Mouse (Mus musculus): Measurements from ENCODE around the gene Mdfic. TPM values are rescaled to one million over a fixed set of nuclear protein-coding genes. Genes with fewer than 3 reads are reported as not detected.
A peak's percentile ranks its signal among the peaks of the same experiment; 100 is the strongest.

Gene Mdfic
- total RNA-seq, 4 experiments from 2014 or later, result 14.4 to 17.5 (median 15.6) TPM

GRCm38 (mm10) chr6:15792680-15793601 is 72.5 kb downstream of the Mdfic start:
- peak; percentile 31 for DNase-seq (ENCODE audit: low spot score)

- peak; percentile 74 for DNase-seq (ENCODE audit: low spot score)
These were observed 73.3 kb downstream of the Mdfic start for GRCm38 (mm10) chr6:15793602-15794345.

- no peak for DNase-seq (ENCODE audit: low spot score)
These were observed 74.3 kb downstream of the Mdfic start for GRCm38 (mm10) chr6:15794801-15795200.

GRCm38 (mm10) chr6:15807382-15807781 is 86.9 kb downstream of the Mdfic start:
- DNase-seq (ENCODE audit: low spot score), result no peak

- no peak for DNase-seq (ENCODE audit: low spot score)
These were observed 104.8 kb downstream of the Mdfic start for GRCm38 (mm10) chr6:15825236-15825635.

GRCm38 (mm10) chr6:15829812-15830211 is 109.4 kb downstream of the Mdfic start:
- no peak for DNase-seq (ENCODE audit: low spot score)

GRCm38 (mm10) chr6:15830651-15831050 is 110.2 kb downstream of the Mdfic start:
- no peak for DNase-seq (ENCODE audit: low spot score)

GRCm38 (mm10) chr6:15837695-15838094 is 117.2 kb downstream of the Mdfic start:
- no peak for DNase-seq (ENCODE audit: low spot score)

GRCm38 (mm10) chr6:15839831-15840230 is 119.4 kb downstream of the Mdfic start:
- DNase-seq (ENCODE audit: low spot score), result no peak

- no peak for DNase-seq (ENCODE audit: low spot score)
These were observed 120.0 kb downstream of the Mdfic start for GRCm38 (mm10) chr6:15840429-15840828.

- DNase-seq (ENCODE audit: low spot score), result peak; percentile 20
These were observed 121.2 kb downstream of the Mdfic start for GRCm38 (mm10) chr6:15841476-15842209.

GRCm38 (mm10) chr6:15843295-15843694 is 122.8 kb downstream of the Mdfic start:
- DNase-seq (ENCODE audit: low spot score), result no peak

GRCm38 (mm10) chr6:15845711-15846342 is 125.4 kb downstream of the Mdfic start:
- peak; percentile 9 for DNase-seq (ENCODE audit: low spot score)

All from heart, adult 8-10 months (tissue).